Mouse (Mus musculus) erythroblast, embryonic 14.5 days (primary cell): ENCODE measurements around the gene Lrr1.

Experiments
- GATA1 ChIP-seq: IDR thresholded peaks from 2 replicates; pipeline ENCODE4 v1.6.1; 2012; ENCODE audit warnings: low read length, inconsistent platforms, mixed read lengths
- TAL1 ChIP-seq: IDR thresholded peaks from 3 replicates; pipeline ENCODE4 v1.6.1; 2012; ENCODE audit warnings: low read length, inconsistent platforms, mixed read lengths

DNA sequence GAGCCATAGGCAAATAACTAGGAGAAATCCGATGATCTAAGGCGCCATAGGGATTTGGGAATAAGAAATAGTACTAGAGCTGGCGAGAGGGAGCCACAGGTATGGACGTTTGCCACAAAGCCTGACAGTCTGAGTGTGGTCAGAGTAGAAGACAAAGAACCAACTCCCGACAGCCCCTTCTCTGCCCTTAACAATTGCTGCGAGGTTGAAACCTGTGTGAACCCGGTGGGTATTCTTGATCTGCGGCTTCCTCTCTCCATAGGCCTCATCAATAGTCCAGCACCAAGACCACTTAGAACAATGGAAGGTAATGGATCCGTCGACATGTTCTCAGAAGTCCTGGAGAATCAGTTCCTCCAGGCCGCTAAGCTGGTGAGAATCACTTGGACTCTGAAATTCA lies 45.8 kb upstream of the Lrr1 start:
- TF ChIP-seq GATA1 (no peak), TAL1 (no peak)
